Mouse (Mus musculus) stomach, postnatal 0 days (tissue): ENCODE results near the gene Slc25a17.

Experiments used
- CTCF ChIP-seq: IDR thresholded peaks from 2 replicates; pipeline ENCODE4 v1.5.1; 2016; ENCODE audit warnings: antibody characterized with exemption, low read depth, mild to moderate bottlenecking, moderate library complexity
- EP300 ChIP-seq: optimal IDR thresholded peaks from 2 replicates; pipeline ENCODE3; 2016; ENCODE audit warnings: antibody characterized with exemption

DNA sequence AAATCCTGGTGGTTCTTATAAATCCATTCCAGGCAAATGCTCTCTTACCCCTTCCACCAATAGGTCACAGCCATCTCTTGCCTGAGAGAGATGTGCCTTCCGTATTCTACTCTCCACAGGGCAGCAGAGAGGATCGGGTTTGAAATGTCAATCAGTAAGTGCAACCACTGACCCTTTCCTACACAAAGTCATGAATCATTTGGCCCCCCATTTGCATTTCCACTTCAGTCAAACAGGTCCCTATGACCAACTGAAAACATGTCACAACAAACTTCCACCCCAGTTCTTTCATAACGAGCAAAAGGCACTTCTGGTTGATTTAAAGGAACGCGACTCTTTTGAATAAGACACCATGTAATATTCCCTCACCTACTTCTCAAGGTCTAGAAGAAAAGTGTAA, 1.2 kb downstream of the Slc25a17 start:
- TF ChIP-seq CTCF (no peak), EP300 (no peak)
